ENCODE assay signal across 9 mouse cellular contexts in the genomic region with DNA sequence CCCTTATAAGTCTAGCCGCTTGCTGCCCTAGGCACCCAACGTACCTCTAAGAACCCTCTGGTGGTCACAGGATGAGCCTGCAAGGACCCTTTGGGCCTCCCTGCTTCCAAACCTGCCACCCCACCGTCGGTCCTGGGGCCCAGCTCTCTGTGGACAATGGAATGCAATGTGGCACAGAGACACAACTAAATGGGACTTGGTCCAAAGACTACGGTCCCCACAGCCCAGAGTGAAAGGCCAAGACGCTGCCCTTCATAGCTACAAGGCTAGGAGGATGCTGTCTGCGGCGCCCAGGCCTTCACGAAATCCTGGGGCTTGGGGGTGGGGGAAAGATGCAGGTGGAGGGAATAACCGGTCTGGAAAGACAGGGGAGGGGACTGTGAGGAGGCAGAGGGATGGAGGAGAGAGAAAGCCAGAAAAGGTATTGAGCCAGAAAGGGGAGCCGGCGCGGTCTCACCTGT. TPM values are rescaled to one million over a fixed set of nuclear protein-coding genes. Genes with fewer than 3 reads are reported as not detected.
A peak's percentile ranks its signal among the peaks of the same experiment; 100 is the strongest.
DNase-seq lines count a peak whose midpoint lies in the region; ATAC-seq lines count a peak whose summit lies in the region.
"Had no signal": no experiment of that assay in that cellular context is flagged by ENCODE, and none has a peak within 500 bp of the region (broad histone marks: within the 10 kb centered on the region; RNA-seq: fewer than 3 reads in every experiment).

No protein-coding gene starts in this region.

- no peak overlapping the region for H3K27ac ChIP-seq in kidney, embryonic 14.5 days (ENCODE audit: low read depth, low read length)
- no peak overlapping the region for H3K27ac ChIP-seq in embryonic facial prominence, embryonic 15.5 days (replicated peaks)
- no peak overlapping the region for H3K27ac ChIP-seq in limb, embryonic 12.5 days

- H3K9me3 ChIP-seq in kidney, embryonic 14.5 days (ENCODE audit: control insufficient read depth, low read length): no peaks in the 10 kb centered on the region
- H3K9me3 ChIP-seq in embryonic facial prominence, embryonic 15.5 days (replicated peaks): no peaks in the 10 kb centered on the region
- no peaks in the 10 kb centered on the region for H3K9me3 ChIP-seq in limb, embryonic 12.5 days

- H3K4me2 ChIP-seq in kidney, embryonic 14.5 days (replicated peaks; ENCODE audit: low read depth, low read length): peak overlapping the region; percentile 67
- peak overlapping the region; percentile 65 for H3K4me2 ChIP-seq in embryonic facial prominence, embryonic 15.5 days (replicated peaks)
- H3K4me2 ChIP-seq in limb, embryonic 12.5 days: peak overlapping the region; percentile 77

- H3K9ac ChIP-seq in kidney, embryonic 14.5 days (ENCODE audit: low read depth, low read length): peak overlapping the region; percentile 7
- no peak overlapping the region for H3K9ac ChIP-seq in embryonic facial prominence, embryonic 15.5 days
- H3K9ac ChIP-seq in limb, embryonic 12.5 days (replicated peaks): peak overlapping the region; percentile 47

- no peaks in the 10 kb centered on the region for H3K36me3 ChIP-seq in kidney, embryonic 14.5 days (ENCODE audit: control insufficient read depth, insufficient read depth, low read length)
- H3K36me3 ChIP-seq in embryonic facial prominence, embryonic 15.5 days: no peaks in the 10 kb centered on the region
- no peaks in the 10 kb centered on the region for H3K36me3 ChIP-seq in limb, embryonic 12.5 days

- H3K4me3 ChIP-seq in kidney, embryonic 14.5 days (ENCODE audit: low read length): peak overlapping the region; percentile 34
- H3K4me3 ChIP-seq in embryonic facial prominence, embryonic 15.5 days (replicated peaks): peak overlapping the region; percentile 41
- peak overlapping the region; percentile 45 for H3K4me3 ChIP-seq in limb, embryonic 12.5 days (replicated peaks)

- H3K27me3 ChIP-seq in kidney, embryonic 14.5 days (ENCODE audit: control insufficient read depth, insufficient read depth, low read length): peaks cover 22% of the 10 kb centered on the region
- peaks cover 34% of the 10 kb centered on the region for H3K27me3 ChIP-seq in embryonic facial prominence, embryonic 15.5 days
- H3K27me3 ChIP-seq in limb, embryonic 12.5 days: peaks cover 56% of the 10 kb centered on the region

- no peak for ATAC-seq in kidney, embryonic 14.5 days (ENCODE audit: low FRiP score, low TSS enrichment)
- no peak for ATAC-seq in embryonic facial prominence, embryonic 15.5 days (ENCODE audit: insufficient number of reproducible peaks, low FRiP score, low TSS enrichment, low read depth)
- ATAC-seq in limb, embryonic 12.5 days (ENCODE audit: insufficient number of reproducible peaks, insufficient read depth, low FRiP score, low TSS enrichment, low read depth): no peak
- no peak for ATAC-seq in inflammation-experienced regulatory T-cells, adult 6 months

- WGBS in kidney, embryonic 14.5 days: 24% methylated on average over 13 of the region's 13 CpGs
- 12% methylated on average over 13 of the region's 13 CpGs for WGBS in embryonic facial prominence, embryonic 15.5 days
- WGBS in limb, embryonic 12.5 days: 23% methylated on average over 11 of the region's 13 CpGs

- H3K4me1 ChIP-seq in kidney, embryonic 14.5 days (ENCODE audit: control insufficient read depth, insufficient read depth, low read length): peaks cover 10% of the 10 kb centered on the region; the same call in 1 of the 2 replicates
- peaks cover 28% of the 10 kb centered on the region for H3K4me1 ChIP-seq in embryonic facial prominence, embryonic 15.5 days
- H3K4me1 ChIP-seq in limb, embryonic 12.5 days (replicated peaks): peaks cover 22% of the 10 kb centered on the region; the same call in 1 of the 2 replicates

- no peak for DNase-seq in kidney, postnatal 10 days
- DNase-seq in MN1 (ENCODE audit: low spot score): peak; percentile 81
- DNase-seq in retina, embryonic 14.5 days (ENCODE audit: low spot score): peak; percentile 39
- DNase-seq in adrenal gland, postnatal 4 days (ENCODE audit: low spot score in 2 of 2): no peak

RNA-seq across cellular contexts. Expression of a gene that starts 0.8 kb away (rescaled TPM):
- 0.77 and 0.86 TPM in 2 replicates for polyA plus RNA-seq in kidney, embryonic 14.5 days (2014; fragmentation: Nextera tagmentation; extraction: Ambion mirVana)
- 2.2 and 3.5 TPM in 2 replicates for polyA plus RNA-seq in embryonic facial prominence, embryonic 15.5 days (2015; fragmentation: Nextera tagmentation; extraction: Ambion mirVana)
- 1.5 TPM in 2 replicates for polyA plus RNA-seq in limb, embryonic 12.5 days (2016; fragmentation: Nextera tagmentation; extraction: Ambion mirVana)
- not detected for polyA plus RNA-seq in inflammation-experienced regulatory T-cells, adult 6 months (2017; shearing (Covaris generic))
- 10 to 100 TPM in 1 of 2 experiments, 1 to 10 TPM in 1; 4.7 to 12.6 TPM for total RNA-seq in adrenal gland, postnatal 4 days (2021)

RNA-seq across cellular contexts. Expression of a gene that starts 20.8 kb away (rescaled TPM):
- 30.6 and 48.9 TPM in 2 replicates for polyA plus RNA-seq in kidney, embryonic 14.5 days (2014; fragmentation: Nextera tagmentation; extraction: Ambion mirVana)
- polyA plus RNA-seq in embryonic facial prominence, embryonic 15.5 days (2015; fragmentation: Nextera tagmentation; extraction: Ambion mirVana): 36.0 and 40.4 TPM in 2 replicates
- 44.3 and 46.4 TPM in 2 replicates for polyA plus RNA-seq in limb, embryonic 12.5 days (2016; fragmentation: Nextera tagmentation; extraction: Ambion mirVana)
- polyA plus RNA-seq in inflammation-experienced regulatory T-cells, adult 6 months (2017; shearing (Covaris generic)): 10 to 100 TPM; 29.0 to 32.2 (median 31.4) TPM
- 10 to 100 TPM; 70.9 to 81.6 TPM for total RNA-seq in adrenal gland, postnatal 4 days (2021)

RNA-seq across cellular contexts. Expression of a gene that starts 33.4 kb away (rescaled TPM):
- polyA plus RNA-seq in kidney, embryonic 14.5 days (2014; fragmentation: Nextera tagmentation; extraction: Ambion mirVana): not detected in 2 replicates
- polyA plus RNA-seq in embryonic facial prominence, embryonic 15.5 days (2015; fragmentation: Nextera tagmentation; extraction: Ambion mirVana): not detected in 2 replicates
- not detected in 2 replicates for polyA plus RNA-seq in limb, embryonic 12.5 days (2016; fragmentation: Nextera tagmentation; extraction: Ambion mirVana)
- polyA plus RNA-seq in inflammation-experienced regulatory T-cells, adult 6 months (2017; shearing (Covaris generic)): not detected
- total RNA-seq in adrenal gland, postnatal 4 days (2021): not detected
- polyA plus RNA-seq: large intestine, adult 2 months had no signal

RNA-seq across cellular contexts. Expression of a gene that starts 53.3 kb away (rescaled TPM):
- 10.4 and 10.6 TPM in 2 replicates for polyA plus RNA-seq in kidney, embryonic 14.5 days (2014; fragmentation: Nextera tagmentation; extraction: Ambion mirVana)
- 14.1 and 18.2 TPM in 2 replicates for polyA plus RNA-seq in embryonic facial prominence, embryonic 15.5 days (2015; fragmentation: Nextera tagmentation; extraction: Ambion mirVana)
- 4.0 and 4.4 TPM in 2 replicates for polyA plus RNA-seq in limb, embryonic 12.5 days (2016; fragmentation: Nextera tagmentation; extraction: Ambion mirVana)
- polyA plus RNA-seq in inflammation-experienced regulatory T-cells, adult 6 months (2017; shearing (Covaris generic)): 1 to 10 TPM; 4.2 to 6.8 (median 5.6) TPM
- 10 to 100 TPM; 14.3 to 14.8 TPM for total RNA-seq in adrenal gland, postnatal 4 days (2021)

RNA-seq across cellular contexts. Expression of a gene that starts 58.4 kb away (rescaled TPM):
- 86.4 and 94.4 TPM in 2 replicates for polyA plus RNA-seq in kidney, embryonic 14.5 days (2014; fragmentation: Nextera tagmentation; extraction: Ambion mirVana)
- polyA plus RNA-seq in embryonic facial prominence, embryonic 15.5 days (2015; fragmentation: Nextera tagmentation; extraction: Ambion mirVana): 88.9 and 93.0 TPM in 2 replicates
- polyA plus RNA-seq in limb, embryonic 12.5 days (2016; fragmentation: Nextera tagmentation; extraction: Ambion mirVana): 98.0 and 100 TPM in 2 replicates
- 100 to 1,000 TPM in 2 of 3 experiments, 10 to 100 TPM in 1; 98.6 to 202 (median 183) TPM for polyA plus RNA-seq in inflammation-experienced regulatory T-cells, adult 6 months (2017; shearing (Covaris generic))
- 10 to 100 TPM; 40.1 to 40.9 TPM for total RNA-seq in adrenal gland, postnatal 4 days (2021)

Comparison
In these comparisons a context has a peak if more than half of its experiments do, and no peak if none do; other contexts are left out.
1. DNase-seq: peak in MN1 (single experiment) and retina, embryonic 14.5 days (single experiment); none in kidney, postnatal 10 days (single experiment) and adrenal gland, postnatal 4 days (0 of 2).
2. Peak in every context shown above with its lines, with median percentiles within 50 percentile points of each other: H3K4me2 ChIP-seq and H3K4me3 ChIP-seq.